Mouse (Mus musculus) cerebellum, adult 2 months (tissue): ENCODE data around the gene Nup62. TPM values are rescaled to one million over a fixed set of nuclear protein-coding genes. Genes with fewer than 3 reads are reported as not detected.
A peak's percentile ranks its signal among the peaks of the same experiment; 100 is the strongest.

Experiments
- DNase-seq, 2 experiments: peaks; one replicate each; pipeline ENCODE4 v3.0.0; 2021
- H3K27ac ChIP-seq: fragments of 200-500 bp; 2 replicates; pipeline ENCODE4 v1.5.1; 2012; ENCODE audit warnings: low read length, control low read depth, inconsistent platforms; ENCODE audit not compliant: insufficient read depth
- H3K27me3 ChIP-seq: fragments of 200-500 bp; 2 replicates; pipeline ENCODE4 v1.6.1; 2012; ENCODE audit warnings: inconsistent platforms, mild to moderate bottlenecking, low read length, moderate library complexity; ENCODE audit not compliant: control insufficient read depth, insufficient read depth
- H3K4me1 ChIP-seq: fragments of 200-500 bp; 2 replicates; pipeline ENCODE4 v1.6.1; 2011; ENCODE audit warnings: low read length; ENCODE audit not compliant: control insufficient read depth, insufficient read depth
- H3K4me3 ChIP-seq: fragments of 200-500 bp; replicated peaks from 2 replicates; pipeline ENCODE3; 2011; ENCODE audit warnings: mild to moderate bottlenecking, low read depth, low read length, control low read depth; ENCODE audit not compliant: insufficient read depth
- CTCF ChIP-seq: fragments of 200-500 bp; IDR thresholded peaks from 2 replicates; pipeline ENCODE4 v1.5.1; 2011; ENCODE audit warnings: low read depth, mild to moderate bottlenecking, control low read depth, low read length, moderate library complexity, borderline replicate concordance; ENCODE audit not compliant: insufficient read depth
- POLR2A ChIP-seq: fragments of 200-500 bp; IDR thresholded peaks from 2 replicates; pipeline ENCODE4 v1.6.1; 2011; ENCODE audit warnings: low read length, control low read depth, borderline replicate concordance; ENCODE audit not compliant: insufficient read depth
- WGBS: fragments of 180-500 bp; shearing (Covaris S2); methylation state at CpG from one replicate; pipeline ENCODE4 v1.1.7; 2018; 5-methylcytosine and 5-hydroxymethylcytosine counted together
- polyA plus RNA-seq: library from polyadenylated mRNA; depleted of rRNA; stranded (reverse); fragments of >200 nt; gene quantifications from 2 replicates; pipeline ENCODE4 v1.2.3, GENCODE M21; 2012

Nup62 gene
- polyA plus RNA-seq, 1 experiment, result 29.4 TPM

- no peak overlapping the region for H3K4me3 ChIP-seq
- WGBS, result 53% methylated on average over 4 of the region's 4 CpGs
- no peaks in the 10 kb centered on the region for H3K4me1 ChIP-seq
- H3K27me3 ChIP-seq, result no peaks in the 10 kb centered on the region
- no peak overlapping the region for H3K27ac ChIP-seq
- no peak for DNase-seq
- TF ChIP-seq CTCF, result no peak
- no peak for TF ChIP-seq POLR2A
These were observed 25.8 kb upstream of the Nup62 start for GRCm38 (mm10) chr7:44790066-44790465.

- Histone ChIP-seq H3K4me1 (no peaks in the 10 kb centered on the region), H3K4me3 (no peak overlapping the region), H3K27me3 (no peaks in the 10 kb centered on the region), H3K27ac (no peak overlapping the region)
- no peak for TF ChIP-seq POLR2A
- TF ChIP-seq CTCF, result no peak
- DNase-seq, result no peak
- WGBS, result 74% methylated on average over 6 of the region's 6 CpGs
These were observed 23.1 kb upstream of the Nup62 start for GRCm38 (mm10) chr7:44792781-44793180.

GRCm38 (mm10) chr7:44808927-44809326 lies 7.0 kb upstream of the Nup62 start:
- Histone ChIP-seq H3K27me3 (no peaks in the 10 kb centered on the region), H3K27ac (no peak overlapping the region), H3K4me1 (no peaks in the 10 kb centered on the region), H3K4me3 (no peak overlapping the region)
- DNase-seq, result no peak
- WGBS, result 84% methylated on average over 2 of the region's 2 CpGs
- TF ChIP-seq POLR2A (no peak), CTCF (no peak)

- Histone ChIP-seq H3K4me3 (no peak overlapping the region), H3K27me3 (no peaks in the 10 kb centered on the region), H3K27ac (no peak overlapping the region), H3K4me1 (no peaks in the 10 kb centered on the region)
- WGBS, result 85% methylated on average over 3 of the region's 3 CpGs
- no peak for TF ChIP-seq CTCF
- no peak for TF ChIP-seq POLR2A
- peak in 1 of 2 experiments; percentile 5 for DNase-seq
These were observed 6.4 kb upstream of the Nup62 start for GRCm38 (mm10) chr7:44809466-44809865.

GRCm38 (mm10) chr7:44810365-44810764 lies 5.5 kb upstream of the Nup62 start:
- no peak for TF ChIP-seq CTCF
- TF ChIP-seq POLR2A, result no peak
- Histone ChIP-seq H3K4me1 (no peaks in the 10 kb centered on the region), H3K27me3 (no peaks in the 10 kb centered on the region), H3K4me3 (no peak overlapping the region), H3K27ac (no peak overlapping the region)
- 81% methylated on average over 4 of the region's 4 CpGs for WGBS
- DNase-seq, result peak in 1 of 2 experiments; percentile 1

GRCm38 (mm10) chr7:44810819-44811557 lies 4.9 kb upstream of the Nup62 start:
- TF ChIP-seq CTCF, result no peak
- TF ChIP-seq POLR2A, result no peak
- DNase-seq, result peak in 1 of 2 experiments; percentile 4
- 82% methylated on average over 7 of the region's 7 CpGs for WGBS
- Histone ChIP-seq H3K27me3 (no peaks in the 10 kb centered on the region), H3K4me3 (no peak overlapping the region), H3K27ac (no peak overlapping the region), H3K4me1 (no peaks in the 10 kb centered on the region)

GRCm38 (mm10) chr7:44812651-44813325 lies 3.1 kb upstream of the Nup62 start:
- WGBS, result 90% methylated on average over 20 of the region's 20 CpGs
- TF ChIP-seq POLR2A (no peak), CTCF (no peak)
- DNase-seq, result peak in 1 of 2 experiments; percentile 10
- H3K4me1 ChIP-seq, result peaks cover 3% of the 10 kb centered on the region; the same call in 1 of the 2 replicates
- no peak overlapping the region for H3K4me3 ChIP-seq
- H3K27me3 ChIP-seq, result no peaks in the 10 kb centered on the region
- no peak overlapping the region for H3K27ac ChIP-seq

GRCm38 (mm10) chr7:44813985-44814384 lies 1.9 kb upstream of the Nup62 start:
- Histone ChIP-seq H3K27ac (no peak overlapping the region), H3K4me1 (peaks cover 8% of the 10 kb centered on the region), H3K27me3 (no peaks in the 10 kb centered on the region), H3K4me3 (no peak overlapping the region)
- WGBS, result 93% methylated on average over 3 of the region's 3 CpGs
- TF ChIP-seq POLR2A (no peak), CTCF (no peak)
- no peak for DNase-seq
